Mouse (Mus musculus): ENCODE data around the gene C3.
A peak's percentile ranks its signal among the peaks of the same experiment; 100 is the strongest.

Gene C3

DNA sequence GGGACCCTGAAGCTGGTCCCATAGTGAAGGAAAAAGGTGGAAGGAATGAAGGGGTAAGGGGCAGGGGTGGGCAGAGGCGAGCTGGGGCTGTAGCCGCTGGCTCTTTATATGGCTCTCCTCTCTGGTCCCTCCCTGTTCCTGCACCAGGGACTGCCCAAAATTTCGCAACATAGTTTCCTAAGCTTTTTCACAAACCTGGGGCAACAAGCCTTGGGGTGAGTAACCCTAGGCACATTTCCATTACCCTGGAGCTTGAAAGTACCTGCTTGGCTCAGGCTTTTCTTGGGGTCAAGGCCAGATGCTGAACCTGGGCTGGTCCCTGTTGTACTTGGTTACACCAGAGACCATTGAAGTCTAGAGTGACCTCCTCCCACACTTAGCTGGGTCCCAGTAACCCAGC lies at the start of gene C3:
TSS of gene C3 (minus strand) at position 123 of the 400 bp plus-strand sequence.
- DNase-seq (ENCODE audit: low read depth, low spot score): no peak

DNA sequence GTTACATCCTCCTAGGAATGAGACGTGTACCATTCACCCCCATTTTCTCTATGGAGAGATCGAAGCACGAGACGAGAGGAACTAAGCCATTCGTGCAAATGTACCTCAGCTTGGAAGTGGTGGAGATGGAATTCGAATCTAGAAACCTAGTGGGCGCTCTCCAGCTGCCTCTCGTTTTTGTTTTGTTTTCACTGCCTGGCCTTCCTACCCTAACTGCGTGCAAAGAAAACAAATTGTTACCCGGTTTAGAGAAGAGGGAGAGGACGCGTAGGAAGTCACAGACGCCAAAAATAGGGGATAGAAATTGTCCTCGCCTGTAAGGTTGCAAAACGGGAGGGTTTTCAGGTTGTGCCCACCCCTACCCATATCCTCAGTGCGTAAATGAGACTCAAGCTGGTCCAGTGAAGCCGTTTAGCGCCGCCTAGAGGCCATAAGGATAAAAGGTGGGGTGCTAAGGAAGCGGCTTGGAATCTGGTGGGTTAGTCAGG lies 48.7 kb upstream of the C3 start:
- peak; percentile 79 for DNase-seq (ENCODE audit: low read depth, low spot score)

DNA sequence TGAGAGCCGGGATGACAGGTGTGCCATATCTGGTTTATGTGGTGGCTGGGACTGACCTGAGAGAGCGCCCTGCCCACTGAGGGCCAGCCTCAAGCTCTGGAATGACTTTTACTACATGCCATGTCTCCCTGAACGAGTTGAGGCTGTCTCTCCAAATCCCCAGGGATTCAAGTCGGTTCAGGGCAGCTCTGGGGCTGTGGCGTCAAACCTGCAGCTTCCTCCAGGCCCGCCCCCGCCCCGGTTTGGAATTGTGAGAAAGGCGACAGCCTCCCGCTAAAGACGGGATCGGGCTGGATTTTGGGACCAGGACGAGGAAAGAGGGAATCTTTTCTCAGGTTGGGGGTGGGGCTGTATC lies 48.0 kb upstream of the C3 start:
- DNase-seq (ENCODE audit: low read depth, low spot score): no peak

DNA sequence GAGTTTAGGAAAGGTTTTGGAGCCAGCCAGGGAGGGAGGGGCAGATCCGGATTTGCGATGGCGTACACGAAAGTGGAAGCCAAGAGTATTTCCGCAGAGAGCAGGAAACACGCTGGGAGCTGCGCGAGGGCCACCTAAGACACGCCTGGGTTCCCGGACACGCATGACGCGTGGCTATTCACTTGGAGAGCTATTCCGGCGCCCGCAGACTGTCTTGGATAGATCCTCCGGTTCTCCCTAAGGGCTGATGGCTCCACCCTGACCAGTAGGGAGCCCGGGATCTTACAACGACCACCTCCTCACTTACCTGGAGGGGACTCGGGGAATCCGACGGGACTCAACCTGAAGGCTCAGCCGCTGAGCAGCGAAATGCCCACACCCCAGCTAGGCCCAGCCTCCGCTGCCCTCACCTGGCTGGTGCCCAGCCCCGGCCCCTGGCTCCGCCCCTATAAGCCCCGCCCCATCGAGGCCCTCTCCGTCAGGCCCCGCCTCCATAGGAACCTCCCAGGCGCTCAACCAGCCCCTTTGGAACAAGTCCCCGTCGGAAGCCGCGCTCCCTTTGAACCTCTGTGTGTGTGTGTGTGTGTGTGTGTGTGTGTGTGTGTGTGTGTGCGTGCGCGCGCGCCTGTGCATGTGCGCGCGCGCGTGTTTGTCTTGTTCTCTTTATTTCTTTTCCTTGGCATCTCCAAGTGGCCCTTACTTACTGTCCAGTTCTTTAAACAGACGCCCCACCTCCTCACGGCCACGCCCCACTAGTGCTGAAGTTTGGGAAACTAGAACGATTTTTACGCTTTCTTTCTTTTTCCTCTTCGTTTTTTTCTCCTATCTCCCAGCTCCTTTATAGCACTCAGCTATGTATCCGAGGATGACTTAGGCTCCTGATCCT lies 47.4 kb upstream of the C3 start:
- DNase-seq (ENCODE audit: low read depth, low spot score): peak; percentile 53

DNA sequence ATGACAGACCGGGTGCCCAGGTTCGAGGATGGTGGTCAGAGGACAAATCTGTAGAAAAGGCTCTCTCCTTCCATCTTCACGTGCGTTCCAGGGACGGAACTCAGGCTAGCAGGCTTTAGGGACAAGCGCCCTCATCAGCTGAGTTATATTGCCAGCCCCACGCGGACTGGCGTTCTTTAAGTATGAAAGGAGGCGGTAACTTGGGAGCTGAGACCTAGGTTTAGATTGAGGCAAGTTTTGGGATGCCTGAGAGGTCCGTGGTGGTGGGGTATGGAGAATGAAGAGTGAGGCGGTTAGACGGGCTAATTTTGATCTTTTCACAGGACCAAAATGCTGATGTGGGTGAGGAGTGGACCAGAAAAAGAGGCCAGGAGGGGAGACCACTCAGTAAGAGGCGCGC lies 46.8 kb upstream of the C3 start:
- DNase-seq (ENCODE audit: low read depth, low spot score): no peak

DNA sequence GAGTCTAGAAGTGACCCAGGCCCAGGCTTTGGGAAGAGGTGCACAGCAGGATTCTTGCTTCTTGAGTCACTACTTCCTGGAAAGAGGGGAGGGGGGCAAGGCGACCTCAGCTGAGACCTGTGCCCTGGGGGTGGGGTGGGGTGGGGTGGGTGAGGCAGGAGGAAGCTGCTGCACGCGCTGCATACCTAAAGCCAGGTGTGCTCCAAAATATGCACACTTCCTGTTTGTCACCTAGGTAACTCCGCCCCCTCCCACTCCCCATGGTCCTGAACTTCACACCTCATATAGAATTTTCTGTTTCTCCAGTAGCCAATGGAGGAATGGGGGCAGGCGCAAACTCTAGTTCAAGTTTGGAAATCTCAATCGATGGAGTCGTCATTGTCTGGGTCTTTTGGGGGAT lies 45.9 kb upstream of the C3 start:
- no peak for DNase-seq (ENCODE audit: low read depth, low spot score)

DNA sequence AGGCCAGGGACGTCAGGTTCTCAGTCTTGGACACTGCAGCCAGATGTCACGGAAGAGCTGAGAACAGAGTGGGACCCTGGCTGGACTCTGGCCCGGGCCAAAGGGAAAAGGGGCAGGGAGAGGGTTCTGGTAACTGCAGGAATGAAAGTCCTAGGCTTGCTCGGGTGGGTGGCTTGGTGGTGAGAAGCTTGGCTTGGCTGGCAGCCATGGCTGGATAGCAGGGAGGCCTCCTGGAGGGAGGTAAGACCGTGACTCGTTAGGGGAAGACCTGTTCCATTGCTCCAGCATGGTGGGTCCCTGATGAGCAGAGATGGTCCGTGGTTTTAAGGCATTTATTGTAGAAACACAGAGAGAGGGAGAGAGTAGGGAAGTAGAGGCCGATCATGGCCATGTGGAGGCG lies 43.4 kb upstream of the C3 start:
- no peak for DNase-seq (ENCODE audit: low read depth, low spot score)

DNA sequence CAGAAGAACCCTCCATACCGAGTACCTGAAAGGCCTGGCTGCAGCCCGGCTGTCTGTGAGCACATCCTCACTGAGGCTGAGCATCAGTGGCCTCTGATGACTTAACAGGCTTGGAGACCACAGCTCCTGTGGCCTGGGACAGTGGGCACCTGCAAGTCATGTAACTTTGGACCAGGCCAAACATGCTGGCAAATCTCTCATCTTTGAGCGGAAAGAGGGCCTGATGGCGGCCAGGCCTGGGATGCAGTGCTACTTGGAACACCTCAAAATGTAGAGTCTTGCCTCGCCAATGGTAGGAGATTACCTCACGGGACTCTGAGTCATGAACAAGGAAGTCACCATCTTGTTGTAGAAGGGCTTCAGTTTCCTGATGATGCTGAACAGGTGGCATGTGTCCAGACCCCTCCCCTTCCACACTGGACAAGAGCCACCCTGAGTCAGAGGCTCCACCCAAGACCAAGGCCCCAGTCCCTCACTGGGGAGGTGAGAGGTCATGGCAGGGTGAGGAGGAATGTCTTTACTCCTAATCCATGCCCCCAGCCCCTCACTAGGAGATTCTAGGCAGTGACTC lies 39.7 kb upstream of the C3 start:
- no peak for DNase-seq (ENCODE audit: low read depth, low spot score)

DNA sequence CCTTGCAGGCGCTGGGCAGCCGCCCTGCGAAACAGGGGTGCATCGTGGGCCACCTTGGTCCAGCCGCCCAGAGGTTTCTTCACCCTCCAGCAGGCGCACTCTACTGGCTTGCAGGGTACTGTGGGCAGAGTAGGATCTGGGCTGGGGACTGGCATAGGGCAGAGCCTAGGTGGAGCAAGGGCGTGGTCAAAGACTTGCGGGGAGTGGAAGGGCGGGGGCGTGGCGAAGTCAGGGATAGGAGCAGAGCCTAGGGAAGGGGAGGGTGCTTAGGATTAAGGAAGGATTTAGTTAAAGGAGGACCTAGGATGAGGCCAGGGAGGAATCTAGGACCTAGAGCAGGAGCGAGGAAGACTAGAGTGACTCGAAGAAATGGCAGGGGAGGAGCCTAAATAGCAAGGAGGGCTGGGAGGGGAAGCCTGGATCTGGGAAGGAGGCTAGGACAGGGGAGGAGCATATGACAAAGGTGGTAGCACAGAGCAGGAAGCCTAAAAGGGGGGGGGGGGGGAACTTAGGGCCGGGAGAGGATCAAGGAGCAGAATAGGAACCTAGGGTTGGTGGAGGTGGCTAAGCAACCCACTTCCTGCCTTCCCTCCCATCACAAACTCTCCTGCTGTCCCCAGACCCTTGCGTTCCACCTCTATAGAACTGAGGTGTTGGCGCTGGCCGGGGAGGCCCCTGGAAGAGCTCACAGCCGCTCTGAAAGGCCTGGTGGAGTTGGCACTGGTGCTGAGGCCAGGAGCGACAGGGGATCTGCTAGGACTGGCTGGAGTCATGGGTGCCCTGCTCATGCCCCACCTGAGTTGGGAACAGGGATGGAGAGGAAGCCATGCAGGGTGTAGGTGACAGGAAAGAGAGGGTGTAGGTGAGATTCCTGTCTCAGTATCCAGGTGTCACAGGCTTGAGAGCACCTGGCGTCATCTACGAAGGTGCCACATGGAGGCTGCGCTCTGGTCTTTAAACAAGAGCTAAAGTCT lies 37.3 kb upstream of the C3 start:
- DNase-seq (ENCODE audit: low read depth, low spot score): no peak

DNA sequence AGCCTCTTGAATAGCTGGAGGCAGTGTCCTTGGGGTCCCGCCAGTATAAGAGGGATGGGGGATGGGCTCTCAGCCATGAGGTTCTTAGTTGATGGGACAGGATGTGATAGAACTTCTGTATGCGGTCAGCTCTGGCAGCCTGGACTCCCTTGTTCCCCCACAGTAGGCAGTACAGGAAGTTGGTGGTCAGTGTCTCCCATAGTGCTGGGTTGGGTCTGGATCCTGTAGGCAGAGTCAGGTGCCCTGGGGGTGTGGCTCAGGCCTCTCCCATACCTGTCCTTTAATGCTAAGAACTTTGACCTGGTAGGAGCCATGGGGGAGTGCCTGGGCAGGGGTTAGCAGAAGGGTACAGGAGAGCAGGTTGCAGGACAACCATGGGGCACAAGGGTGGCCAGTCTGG lies 36.2 kb upstream of the C3 start:
- no peak for DNase-seq (ENCODE audit: low read depth, low spot score)

DNA sequence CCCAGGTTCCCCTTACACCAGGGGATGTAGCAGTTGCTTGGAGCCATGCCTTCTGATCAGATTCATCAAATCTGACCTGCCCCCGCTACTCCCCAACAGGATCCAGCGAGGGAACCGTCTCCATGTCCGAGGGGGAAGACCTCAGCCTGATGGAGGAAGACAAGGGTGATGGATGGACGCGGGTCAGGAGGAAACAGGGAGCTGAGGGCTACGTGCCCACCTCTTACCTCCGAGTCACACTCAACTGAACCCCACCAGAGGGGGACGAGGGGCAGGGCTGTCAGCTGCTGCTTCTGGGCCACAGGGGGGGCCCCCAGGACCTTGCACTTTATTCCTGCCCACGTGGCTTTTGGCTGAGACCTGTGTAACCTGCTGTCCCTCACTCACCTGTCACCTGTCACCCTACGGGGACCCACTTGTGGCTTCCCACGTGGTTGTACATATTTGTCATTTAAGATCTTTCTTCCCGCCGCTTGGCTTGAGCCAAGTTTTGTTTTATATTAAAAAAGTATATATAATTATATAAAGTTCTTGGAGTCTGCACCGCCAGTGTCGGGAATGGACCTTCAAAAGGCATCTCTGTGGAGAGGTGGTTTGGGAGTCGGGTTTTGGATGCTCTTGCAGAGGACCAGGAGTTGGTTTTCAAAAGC lies 35.1 kb upstream of the C3 start:
- DNase-seq (ENCODE audit: low read depth, low spot score): no peak

DNA sequence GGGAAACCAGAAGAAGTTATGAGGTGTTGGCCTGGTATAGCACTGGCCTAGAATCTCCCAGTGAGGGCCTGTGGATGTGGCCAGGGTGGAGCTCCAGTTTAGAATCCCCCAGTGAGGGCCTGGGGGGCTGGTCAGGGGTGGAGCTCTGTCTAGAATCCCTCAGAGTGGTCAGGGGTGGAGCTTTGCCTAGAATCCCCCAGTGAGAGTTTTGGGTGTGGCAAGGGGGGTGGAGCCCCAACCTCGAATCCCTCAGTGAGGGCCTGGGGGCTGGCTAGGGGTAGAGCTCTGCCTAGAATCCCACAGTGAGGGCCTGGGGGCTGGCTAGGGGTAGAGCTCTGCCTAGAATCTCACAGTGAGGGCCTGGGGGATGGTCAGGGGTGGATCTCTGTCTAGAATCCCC lies 33.9 kb upstream of the C3 start:
- DNase-seq (ENCODE audit: low read depth, low spot score): no peak

DNA sequence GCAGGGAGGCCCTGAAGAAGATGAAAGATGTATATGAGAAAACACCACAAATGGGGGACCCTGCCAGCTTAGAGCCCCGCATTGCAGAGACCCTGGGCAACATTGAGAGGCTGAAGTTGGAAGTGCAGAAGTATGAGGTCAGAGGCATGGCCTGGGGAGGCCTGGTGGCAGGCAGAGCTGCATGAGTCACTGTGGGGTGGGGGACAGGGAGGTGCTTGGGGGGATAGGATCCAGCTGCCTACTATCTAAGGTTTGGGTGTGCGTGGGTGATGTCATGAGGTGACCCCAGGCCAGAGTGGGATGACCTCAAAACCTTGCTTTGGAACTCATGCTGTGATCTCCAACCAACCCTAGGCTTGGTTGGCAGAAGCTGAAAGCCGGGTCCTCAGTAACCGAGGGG lies 33.4 kb upstream of the C3 start:
- DNase-seq (ENCODE audit: low read depth, low spot score): no peak

DNA sequence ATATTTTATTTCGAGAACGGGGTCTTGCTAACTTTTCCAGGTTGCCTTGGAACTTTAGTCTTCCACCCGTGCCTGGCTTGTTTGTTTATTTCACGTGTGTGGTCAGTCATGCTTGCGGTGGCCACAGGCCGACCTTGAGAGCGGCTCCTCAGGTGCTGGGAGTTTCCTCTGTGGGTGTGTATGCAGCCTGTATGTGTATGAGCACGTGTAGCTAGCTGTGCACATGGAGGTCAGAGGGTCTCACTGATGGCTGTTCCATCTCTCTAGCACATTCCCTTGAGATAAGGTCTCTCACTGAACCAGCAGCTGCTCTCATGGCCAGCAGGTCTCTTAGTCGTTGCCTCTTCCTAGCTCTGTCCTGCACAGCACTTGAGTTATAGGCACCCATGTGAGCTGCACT lies 32.4 kb upstream of the C3 start:
- DNase-seq (ENCODE audit: low read depth, low spot score): no peak

DNA sequence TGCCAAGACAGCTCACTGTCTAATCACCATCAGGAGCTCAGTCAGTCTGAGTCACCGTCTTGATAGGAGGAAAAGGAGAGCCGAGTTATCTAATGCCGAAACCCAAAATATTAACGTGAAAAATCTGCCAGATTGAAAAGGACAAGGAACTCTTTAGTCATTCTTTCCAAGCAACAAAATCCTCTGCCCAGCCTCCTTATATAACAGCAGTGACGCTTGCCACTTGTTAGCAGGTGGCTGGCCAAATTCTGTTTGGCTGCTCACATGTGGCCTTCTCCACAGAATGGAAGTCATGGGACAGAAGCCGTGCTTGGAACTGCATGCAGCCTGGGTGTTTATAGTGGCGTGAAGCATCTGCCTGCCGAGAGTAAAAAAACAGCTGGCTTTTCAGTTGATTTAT lies 31.8 kb upstream of the C3 start:
- DNase-seq (ENCODE audit: low read depth, low spot score): no peak

DNA sequence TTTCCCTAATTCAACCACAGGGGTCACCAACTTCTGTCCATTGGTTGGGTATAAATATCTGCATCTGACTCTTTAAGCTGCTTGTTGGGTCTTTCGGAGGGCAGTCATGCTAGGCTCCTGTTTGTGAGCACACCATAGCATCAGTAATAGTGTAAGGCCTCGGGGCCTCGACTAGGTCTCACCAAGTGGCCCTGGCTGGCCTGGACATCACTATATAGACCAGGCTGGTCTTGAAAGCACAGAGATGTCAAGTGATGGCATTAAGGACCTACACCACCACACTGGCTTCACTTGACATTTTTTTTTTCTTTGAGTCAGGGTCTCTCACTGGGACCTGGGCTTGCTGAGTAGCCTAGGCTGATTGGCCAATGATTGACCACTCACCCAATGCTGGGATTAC lies 30.3 kb upstream of the C3 start:
- no peak for DNase-seq (ENCODE audit: low read depth, low spot score)

DNA sequence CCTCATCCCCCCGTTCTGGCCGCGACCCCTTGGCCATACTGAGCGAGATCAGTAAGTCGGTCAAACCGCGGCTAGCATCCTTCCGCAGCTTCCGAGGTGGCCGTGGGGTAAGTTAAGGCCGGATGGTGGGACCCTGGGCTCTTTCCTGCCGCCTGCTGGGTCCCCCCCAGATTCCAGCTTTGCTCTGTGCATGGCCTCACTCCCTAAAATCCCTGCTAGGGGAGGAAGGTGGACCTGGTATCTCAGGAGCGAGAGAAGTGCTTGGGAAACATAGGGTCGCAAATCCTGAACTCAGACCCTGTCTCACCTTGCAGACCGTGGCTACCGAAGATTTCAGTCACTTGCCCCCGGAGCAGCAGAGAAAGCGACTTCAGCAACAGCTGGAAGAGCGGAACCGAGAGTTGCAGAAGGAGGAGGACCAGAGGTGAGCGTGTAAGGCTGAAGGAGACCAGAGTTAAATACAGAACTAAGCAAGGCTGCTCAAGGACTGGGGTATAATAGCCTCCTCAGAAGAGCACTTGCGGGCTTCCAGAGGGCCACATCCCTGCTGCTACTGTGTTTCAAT lies 29.1 kb upstream of the C3 start:
- DNase-seq (ENCODE audit: low read depth, low spot score): no peak

DNA sequence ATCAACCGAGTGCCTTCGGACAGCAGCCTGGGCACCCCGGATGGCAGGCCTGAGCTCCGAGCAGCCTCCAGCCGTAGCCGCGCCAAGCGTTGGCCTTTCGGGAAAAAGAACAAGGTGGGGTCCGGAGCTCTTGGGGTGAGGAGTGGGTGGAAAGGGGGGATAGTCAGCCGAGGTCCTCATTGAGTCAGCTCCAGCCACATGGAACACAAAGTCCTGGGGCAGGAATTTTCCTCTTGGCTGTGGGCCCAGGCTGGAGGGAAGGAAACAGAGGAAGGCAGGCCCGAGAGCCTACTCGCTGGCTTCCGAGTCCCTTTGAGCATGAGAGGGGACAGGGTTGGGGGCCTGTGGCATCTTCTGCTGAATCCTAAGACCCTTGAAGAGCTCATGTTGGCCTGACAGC lies 27.4 kb upstream of the C3 start:
- DNase-seq (ENCODE audit: low read depth, low spot score): no peak

DNA sequence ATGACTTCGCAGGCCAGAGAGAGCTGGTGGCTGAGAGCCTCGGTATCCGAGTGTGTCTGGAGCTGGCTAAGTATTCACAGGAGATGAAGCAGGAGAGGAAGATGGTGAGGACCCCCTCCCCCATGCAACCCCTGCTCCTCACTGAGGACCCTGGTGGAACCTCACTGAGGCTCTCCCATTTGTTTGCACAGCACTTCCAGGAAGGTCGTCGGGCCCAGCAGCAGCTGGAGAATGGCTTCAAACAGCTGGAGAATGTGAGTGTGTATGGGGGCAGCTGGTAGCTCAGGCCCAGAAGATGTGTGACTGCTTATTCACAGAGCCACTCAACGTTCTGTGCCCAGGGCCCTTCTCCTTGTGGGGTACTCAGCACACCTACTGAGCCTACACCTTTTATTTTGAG lies 25.4 kb upstream of the C3 start:
- no peak for DNase-seq (ENCODE audit: low read depth, low spot score)

DNA sequence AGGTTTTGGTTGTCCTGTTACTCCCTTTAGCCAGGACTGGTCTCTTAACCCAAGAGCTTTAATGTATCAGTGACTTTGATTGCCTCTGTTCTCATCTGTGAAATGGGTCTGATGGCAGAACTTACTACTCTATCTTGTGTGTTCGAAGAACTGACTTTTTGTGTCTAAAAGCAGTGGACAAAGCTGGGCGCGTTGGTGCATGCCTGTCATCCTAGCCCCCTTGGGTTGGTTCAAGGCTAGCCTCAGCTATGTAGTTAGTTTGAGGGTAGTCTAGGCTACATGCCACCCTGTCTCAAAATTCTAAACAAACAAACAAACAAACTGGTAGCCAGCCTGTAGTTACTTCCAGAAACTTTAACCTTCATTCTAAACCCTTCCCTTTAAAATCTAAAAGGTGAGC lies 23.5 kb upstream of the C3 start:
- no peak for DNase-seq (ENCODE audit: low read depth, low spot score)

DNA sequence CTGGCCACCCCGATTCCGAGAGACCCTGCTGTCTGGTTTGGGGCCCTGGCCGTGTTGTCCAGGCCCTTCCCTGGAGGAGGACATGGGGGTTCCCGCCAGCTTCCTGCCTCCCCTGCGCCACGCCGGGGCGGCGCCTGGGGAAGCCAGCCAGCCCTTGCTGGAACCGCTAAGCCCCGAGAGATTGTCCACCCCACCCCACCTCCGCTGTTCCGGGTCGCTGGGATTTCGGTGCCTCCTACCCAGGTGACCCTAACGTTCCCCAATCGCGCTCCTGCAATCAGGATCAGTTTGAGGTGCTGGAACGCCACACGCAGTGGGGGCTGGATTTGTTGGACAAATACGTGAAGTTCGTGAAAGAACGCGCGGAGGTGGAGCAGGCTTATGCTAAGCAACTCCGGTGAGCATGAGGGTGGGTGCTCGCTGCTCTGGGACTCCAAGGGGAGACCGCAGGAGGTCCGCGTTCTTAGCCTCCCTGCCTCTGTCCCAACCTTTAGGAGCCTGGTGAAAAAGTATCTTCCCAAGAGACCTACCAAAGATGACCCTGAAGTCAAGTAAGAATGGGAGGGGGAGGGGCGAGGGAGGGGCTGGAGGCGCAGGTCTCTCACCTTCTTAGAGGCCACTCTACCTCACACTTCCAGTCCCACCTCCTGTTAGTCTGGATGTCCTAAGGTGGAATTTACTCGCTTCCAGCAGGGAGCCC lies 22.7 kb upstream of the C3 start:
- DNase-seq (ENCODE audit: low read depth, low spot score): no peak
